Mouse (Mus musculus) hindbrain, postnatal 0 days (tissue): ENCODE results near the gene Sirt6. TPM values are rescaled to one million over a fixed set of nuclear protein-coding genes. Genes with fewer than 3 reads are reported as not detected.

Source experiments
- ATAC-seq: fragments of 200-750 bp; cut with Nextera tagmentation; 2 replicates; pipeline ENCODE4 v1.8.0; 2017; ENCODE audit warnings: mild to moderate bottlenecking, moderate TSS enrichment, moderate library complexity
- DNase-seq: peaks from one replicate; pipeline ENCODE4 v3.0.0-alpha.2; 2015; ENCODE audit warnings: low spot score
- H3K27ac ChIP-seq: fragments of 300-500 bp; sonication (generic); 2 replicates; pipeline ENCODE4 v1.5.1; 2014; ENCODE audit warnings: mild to moderate bottlenecking
- H3K27me3 ChIP-seq: fragments of 300-500 bp; sonication (generic); 2 replicates; pipeline ENCODE4 v1.6.1; 2014; ENCODE audit warnings: low read length, mixed read lengths; ENCODE audit not compliant: insufficient read depth
- H3K36me3 ChIP-seq: fragments of 300-500 bp; sonication (generic); 2 replicates; pipeline ENCODE4 v1.6.1; 2014; ENCODE audit warnings: low read length, mixed read lengths; ENCODE audit not compliant: insufficient read depth
- H3K4me1 ChIP-seq: fragments of 300-500 bp; sonication (generic); 2 replicates; pipeline ENCODE4 v1.6.1; 2014; ENCODE audit warnings: antibody characterized with exemption, low read length, mixed read lengths; ENCODE audit not compliant: insufficient read depth
- H3K4me2 ChIP-seq: fragments of 300-500 bp; sonication (generic); 2 replicates; pipeline ENCODE4 v1.6.1; 2014; ENCODE audit warnings: low read depth, mild to moderate bottlenecking, low read length, moderate library complexity, mixed read lengths
- H3K4me3 ChIP-seq: fragments of 300-500 bp; sonication (generic); 2 replicates; pipeline ENCODE4 v1.5.1; 2014; ENCODE audit warnings: low read length
- H3K9ac ChIP-seq: fragments of 300-500 bp; sonication (generic); replicated peaks from 2 replicates; pipeline ENCODE4 v1.6.1; 2014; ENCODE audit warnings: mild to moderate bottlenecking, low read length, moderate library complexity, mixed read lengths
- H3K9me3 ChIP-seq: fragments of 300-500 bp; sonication (generic); 2 replicates; pipeline ENCODE4 v1.6.1; 2016; ENCODE audit warnings: low read length, mixed read lengths
- CTCF ChIP-seq: IDR thresholded peaks from 2 replicates; pipeline ENCODE4 v1.5.1; 2016; ENCODE audit warnings: antibody characterized with exemption, control low read depth, low read depth
- WGBS: fragments of 180-500 bp; shearing (Covaris S2); extraction: QIAGEN DNeasy Blood & Tissue Kit; methylation state at CpG from one replicate; pipeline ENCODE4 v1.1.7; 2014; 5-methylcytosine and 5-hydroxymethylcytosine counted together
- polyA plus RNA-seq: library from polyadenylated mRNA; unstranded; fragments of >200 nt; fragmentation: Nextera tagmentation; extraction: Ambion mirVana; gene quantifications from 2 replicates; pipeline ENCODE4 v1.2.1, GENCODE M21; 2015
- total RNA-seq: library from RNA; depleted of rRNA; stranded (reverse); fragments of >200 nt; gene quantifications from 2 replicates; pipeline ENCODE4 v1.2.3, GENCODE M21; 2014

Gene Sirt6
- total and polyA plus RNA-seq, 2 experiments from 2014 or later, result 31.5 to 39.0 TPM

GRCm38 (mm10) chr10:81600096-81600495, 27.5 kb downstream of the Sirt6 start:
- ATAC-seq (no peak), DNase-seq (no peak)
- H3K4me3 ChIP-seq, result no peak overlapping the region
- no peaks in the 10 kb centered on the region for H3K27me3 ChIP-seq
- no peak overlapping the region for H3K9ac ChIP-seq
- H3K36me3 ChIP-seq, result no peaks in the 10 kb centered on the region
- H3K4me1 ChIP-seq, result peaks cover 27% of the 10 kb centered on the region
- 54% methylated on average over 10 of the region's 10 CpGs for WGBS
- no peak for TF ChIP-seq CTCF
- H3K4me2 ChIP-seq, result no peak overlapping the region
- H3K9me3 ChIP-seq, result no peaks in the 10 kb centered on the region
- H3K27ac ChIP-seq, result no peak overlapping the region

- no peak overlapping the region for H3K4me3 ChIP-seq
- no peak overlapping the region for H3K27ac ChIP-seq
- H3K36me3 ChIP-seq, result no peaks in the 10 kb centered on the region
- H3K4me2 ChIP-seq, result no peak overlapping the region
- no peak overlapping the region for H3K9ac ChIP-seq
- ATAC-seq (no peak), DNase-seq (no peak)
- no peaks in the 10 kb centered on the region for H3K9me3 ChIP-seq
- no peaks in the 10 kb centered on the region for H3K27me3 ChIP-seq
- H3K4me1 ChIP-seq, result peaks cover 27% of the 10 kb centered on the region
- 74% methylated on average over 5 of the region's 5 CpGs for WGBS
- TF ChIP-seq CTCF, result no peak
These were observed 28.0 kb downstream of the Sirt6 start for GRCm38 (mm10) chr10:81599630-81600029.

GRCm38 (mm10) chr10:81598871-81599270, 28.7 kb downstream of the Sirt6 start:
- Histone ChIP-seq H3K9me3 (no peaks in the 10 kb centered on the region), H3K4me3 (no peak overlapping the region), H3K4me1 (peaks cover 27% of the 10 kb centered on the region), H3K36me3 (no peaks in the 10 kb centered on the region), H3K27ac (no peak overlapping the region), H3K9ac (no peak overlapping the region), H3K27me3 (no peaks in the 10 kb centered on the region), H3K4me2 (no peak overlapping the region)
- 61% methylated on average over 6 of the region's 6 CpGs for WGBS
- no peak for ATAC-seq
- TF ChIP-seq CTCF, result no peak
- DNase-seq, result no peak

GRCm38 (mm10) chr10:81598342-81598741, 29.3 kb downstream of the Sirt6 start:
- no peak overlapping the region for H3K4me3 ChIP-seq
- peaks cover 27% of the 10 kb centered on the region for H3K4me1 ChIP-seq
- no peaks in the 10 kb centered on the region for H3K27me3 ChIP-seq
- no peak overlapping the region for H3K4me2 ChIP-seq
- DNase-seq (no peak), ATAC-seq (no peak)
- no peak overlapping the region for H3K9ac ChIP-seq
- no peaks in the 10 kb centered on the region for H3K36me3 ChIP-seq
- no peak overlapping the region for H3K27ac ChIP-seq
- H3K9me3 ChIP-seq, result no peaks in the 10 kb centered on the region
- TF ChIP-seq CTCF, result no peak
- 40% methylated on average over 3 of the region's 3 CpGs for WGBS

- no peaks in the 10 kb centered on the region for H3K36me3 ChIP-seq
- no peak for TF ChIP-seq CTCF
- H3K27me3 ChIP-seq, result no peaks in the 10 kb centered on the region
- 3% methylated on average over 10 of the region's 12 CpGs for WGBS
- H3K27ac ChIP-seq, result peak overlapping the region; percentile 45; the same call in 1 of the 2 replicates
- no peaks in the 10 kb centered on the region for H3K9me3 ChIP-seq
- peaks cover 27% of the 10 kb centered on the region for H3K4me1 ChIP-seq
- peak; percentile 42 for ATAC-seq
- DNase-seq, result peak; percentile 82
- 0 out of 2 replicates have a peak overlapping the region, but pooled peaks have one; percentile 25 for H3K9ac ChIP-seq
- no peak overlapping the region for H3K4me3 ChIP-seq
- peak overlapping the region; percentile 24; the same call in 1 of the 2 replicates for H3K4me2 ChIP-seq
These were observed 30.3 kb downstream of the Sirt6 start for GRCm38 (mm10) chr10:81597137-81597950.

- H3K27ac ChIP-seq, result peak overlapping the region; percentile 45; the same call in 1 of the 2 replicates
- H3K9me3 ChIP-seq, result no peaks in the 10 kb centered on the region
- no peak for TF ChIP-seq CTCF
- no peaks in the 10 kb centered on the region for H3K27me3 ChIP-seq
- H3K9ac ChIP-seq, result 0 out of 2 replicates have a peak overlapping the region, but pooled peaks have one; percentile 25
- H3K4me3 ChIP-seq, result no peak overlapping the region
- no peaks in the 10 kb centered on the region for H3K36me3 ChIP-seq
- WGBS, result 4% methylated on average over 10 of the region's 10 CpGs
- H3K4me2 ChIP-seq, result peak overlapping the region; percentile 24
- peak; percentile 63 for DNase-seq
- ATAC-seq, result no peak
- peaks cover 27% of the 10 kb centered on the region for H3K4me1 ChIP-seq
These were observed 31.0 kb downstream of the Sirt6 start for GRCm38 (mm10) chr10:81596611-81597010.

- Histone ChIP-seq H3K36me3 (no peaks in the 10 kb centered on the region), H3K27ac (no peak overlapping the region), H3K4me1 (peaks cover 21% of the 10 kb centered on the region), H3K4me2 (no peak overlapping the region), H3K27me3 (no peaks in the 10 kb centered on the region), H3K4me3 (no peak overlapping the region), H3K9ac (no peak overlapping the region), H3K9me3 (no peaks in the 10 kb centered on the region)
- TF ChIP-seq CTCF, result no peak
- no peak for ATAC-seq
- WGBS, result 39% methylated on average over 5 of the region's 5 CpGs
- no peak for DNase-seq
These were observed 32.0 kb downstream of the Sirt6 start for GRCm38 (mm10) chr10:81595599-81595998.
